Mouse (Mus musculus) testis, adult 2 months (tissue): ENCODE results near the gene Grip1.

Source experiments
- CTCF ChIP-seq: fragments of 200-500 bp; IDR thresholded peaks from 2 replicates; pipeline ENCODE4 v1.5.1; 2012; ENCODE audit warnings: low read depth, mild to moderate bottlenecking, inconsistent platforms, low read length, moderate library complexity; ENCODE audit not compliant: control insufficient read depth, insufficient read depth, insufficient replicate concordance
- POLR2A ChIP-seq: fragments of 200-500 bp; IDR thresholded peaks from 2 replicates; pipeline ENCODE4 v1.6.1; 2012; ENCODE audit warnings: low read depth, mild to moderate bottlenecking, inconsistent platforms, low read length, moderate library complexity; ENCODE audit not compliant: control insufficient read depth

DNA sequence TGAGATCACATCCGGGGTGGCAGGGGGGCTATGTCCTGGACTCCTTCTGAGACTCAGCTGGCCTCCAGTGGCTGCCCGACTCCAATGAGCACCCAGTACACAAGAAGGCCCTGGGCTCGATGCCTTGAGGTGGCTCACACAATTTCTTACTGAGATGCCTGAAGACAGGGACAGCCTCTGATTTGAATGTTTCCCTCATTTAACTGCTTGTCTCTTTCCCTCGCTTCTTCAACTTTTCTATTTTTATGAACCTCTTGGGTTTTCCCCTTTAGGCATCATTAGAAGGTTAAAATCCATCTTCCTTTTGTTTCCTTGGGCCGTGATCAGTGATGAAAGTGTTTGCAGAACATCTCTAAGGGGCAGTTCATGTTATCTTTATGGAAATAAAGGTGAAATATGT, 354.8 kb downstream of the Grip1 start:
- TF ChIP-seq CTCF, result no peak
- no peak for TF ChIP-seq POLR2A
